Mouse (Mus musculus) forebrain, embryonic 11.5 days (tissue): ENCODE data around the gene Shc1. TPM values are rescaled to one million over a fixed set of nuclear protein-coding genes. Genes with fewer than 3 reads are reported as not detected.

Experiments used
- ATAC-seq: fragments of 200-750 bp; cut with Nextera tagmentation; replicated peaks from 2 replicates; pipeline ENCODE4 v1.8.0; 2017; ENCODE audit warnings: moderate TSS enrichment; ENCODE audit not compliant: low FRiP score
- DNase-seq: peaks from one replicate; pipeline ENCODE4 v3.0.0-alpha.2; 2017; ENCODE audit warnings: low spot score
- H3K27ac ChIP-seq: fragments of 300-500 bp; sonication (generic); 2 replicates; pipeline ENCODE4 v1.5.1; 2014; ENCODE audit warnings: low read depth, low read length
- H3K27me3 ChIP-seq: fragments of 300-500 bp; sonication (generic); 2 replicates; pipeline ENCODE4 v1.6.1; 2014; ENCODE audit warnings: mild to moderate bottlenecking, low read length, mixed read lengths; ENCODE audit not compliant: control insufficient read depth, insufficient read depth
- H3K36me3 ChIP-seq: fragments of 300-500 bp; sonication (generic); 2 replicates; pipeline ENCODE4 v1.6.1; 2014; ENCODE audit warnings: mild to moderate bottlenecking, low read length, moderate library complexity, mixed read lengths; ENCODE audit not compliant: control insufficient read depth, insufficient read depth
- H3K4me1 ChIP-seq: fragments of 300-500 bp; sonication (generic); replicated peaks from 2 replicates; pipeline ENCODE4 v1.6.1; 2014; ENCODE audit warnings: low read length, mixed read lengths; ENCODE audit not compliant: control insufficient read depth, insufficient read depth
- H3K4me2 ChIP-seq: fragments of 300-500 bp; sonication (generic); 2 replicates; pipeline ENCODE4 v1.6.1; 2014; ENCODE audit warnings: low read depth, mild to moderate bottlenecking, low read length, moderate library complexity, mixed read lengths; ENCODE audit not compliant: severe bottlenecking
- H3K4me3 ChIP-seq: fragments of 300-500 bp; sonication (generic); 2 replicates; pipeline ENCODE4 v1.5.1; 2014; ENCODE audit warnings: low read depth, low read length
- H3K9ac ChIP-seq: fragments of 300-500 bp; sonication (generic); 2 replicates; pipeline ENCODE4 v1.6.1; 2014; ENCODE audit warnings: low read length
- H3K9me3 ChIP-seq: fragments of 300-500 bp; sonication (generic); 2 replicates; pipeline ENCODE4 v1.6.1; 2016; ENCODE audit warnings: low read length, mixed read lengths; ENCODE audit not compliant: control insufficient read depth
- WGBS: fragments of 180-500 bp; shearing (Covaris S2); extraction: QIAGEN DNeasy Blood & Tissue Kit; methylation state at CpG from one replicate; pipeline ENCODE4 v1.1.7; 2014; 5-methylcytosine and 5-hydroxymethylcytosine counted together
- polyA plus RNA-seq: library from polyadenylated mRNA; unstranded; fragments of >200 nt; fragmentation: Nextera tagmentation; extraction: Ambion mirVana; gene quantifications from 2 replicates; pipeline ENCODE4 v1.2.1, GENCODE M21; 2014

Shc1 gene
- polyA plus RNA-seq, 1 experiment from 2014 or later: 31.6 TPM

DNA sequence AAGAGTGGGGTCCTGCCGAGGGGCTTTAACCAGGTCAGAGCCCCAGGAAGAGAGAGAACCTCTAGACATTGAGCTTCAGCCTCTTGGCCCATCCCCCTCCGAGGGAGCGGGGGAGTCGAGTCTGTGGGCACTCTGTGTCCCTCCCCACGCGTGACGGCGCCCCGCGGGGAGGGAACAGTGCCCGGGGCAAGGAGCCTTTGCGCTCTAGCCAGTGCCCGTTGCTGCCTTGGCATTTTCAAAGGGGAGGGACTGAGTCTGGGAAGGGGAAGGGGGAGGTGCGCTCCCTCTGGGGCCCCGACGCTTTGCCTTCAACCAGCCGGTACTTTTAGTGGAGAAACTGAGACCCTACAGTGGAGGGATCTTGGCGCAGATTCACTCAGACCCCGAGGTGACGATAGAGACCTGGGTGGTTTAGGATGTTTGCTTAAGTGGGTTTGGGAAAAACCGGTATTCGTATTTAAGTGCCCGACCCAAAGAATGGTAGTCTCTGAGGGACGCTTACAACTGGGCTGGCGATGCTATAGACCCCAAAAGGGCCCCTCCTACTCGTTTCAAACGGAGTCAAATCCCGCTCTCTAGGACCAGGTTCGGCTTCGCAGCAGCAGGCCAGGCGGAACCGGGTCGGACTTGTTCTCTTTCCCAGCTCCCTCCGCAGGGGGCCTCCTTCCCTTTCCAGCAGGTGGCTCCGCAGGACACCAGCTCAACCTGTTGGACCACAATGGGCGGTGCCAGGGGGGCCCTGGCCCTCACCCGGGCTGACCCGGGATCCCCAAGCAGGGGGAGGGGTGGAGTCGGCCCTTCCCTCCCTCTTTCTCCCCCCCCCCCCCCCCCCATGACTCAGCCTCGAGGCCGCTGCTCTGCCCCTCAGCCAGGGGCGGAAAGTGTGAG, 24.0 kb upstream of the Shc1 start, which contains the start of gene Zbtb7b:
Zbtb7b (minus strand) TSS at position 771 of the 888 bp plus-strand sequence.
- Histone ChIP-seq H3K4me1 (peaks cover 36% of the 10 kb centered on the region), H3K9me3 (no peaks in the 10 kb centered on the region), H3K4me3 (peak within 1 kb of the TSS; percentile 48), H3K4me2 (peak within 1 kb of the TSS; percentile 99), H3K27me3 (peaks cover 2% of the 10 kb centered on the region), H3K27ac (peak within 1 kb of the TSS; percentile 71), H3K36me3 (no peaks in the 10 kb centered on the region), H3K9ac (peak within 1 kb of the TSS; percentile 55)
- WGBS: under 1% methylated on average over 41 of the region's 42 CpGs
- ATAC-seq: peak; percentile 59
- peak; percentile 81 for DNase-seq

DNA sequence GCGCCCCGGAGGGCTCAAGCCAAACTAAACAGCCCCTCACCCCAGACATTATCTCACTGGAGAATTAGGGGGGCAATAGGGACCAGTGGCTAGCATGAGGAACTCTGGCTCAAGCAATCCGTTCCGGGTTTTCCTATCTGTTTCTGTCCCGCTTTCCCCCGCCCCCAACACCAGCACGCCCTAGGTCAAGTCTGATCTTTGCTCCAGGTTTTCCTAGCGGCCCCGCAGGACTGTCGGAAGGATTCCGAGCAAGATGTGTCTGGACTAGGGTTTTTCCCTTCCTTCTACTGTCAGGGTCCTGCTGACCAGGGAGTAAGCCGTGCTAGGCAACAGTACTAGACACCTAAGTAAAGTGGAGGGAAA, 23.4 kb upstream of the Shc1 start:
- H3K36me3 ChIP-seq: no peaks in the 10 kb centered on the region
- peak overlapping the region; percentile 48 for H3K4me3 ChIP-seq
- ATAC-seq (no peak; the same call in 1 of the 2 replicates), DNase-seq (peak; percentile 90)
- peaks cover 36% of the 10 kb centered on the region for H3K4me1 ChIP-seq
- H3K9me3 ChIP-seq: no peaks in the 10 kb centered on the region
- 0% methylated on average over 12 of the region's 12 CpGs for WGBS
- peak overlapping the region; percentile 30; the same call in 1 of the 2 replicates for H3K9ac ChIP-seq
- peaks cover 2% of the 10 kb centered on the region for H3K27me3 ChIP-seq
- peak overlapping the region; percentile 99 for H3K4me2 ChIP-seq
- H3K27ac ChIP-seq: no peak overlapping the region

DNA sequence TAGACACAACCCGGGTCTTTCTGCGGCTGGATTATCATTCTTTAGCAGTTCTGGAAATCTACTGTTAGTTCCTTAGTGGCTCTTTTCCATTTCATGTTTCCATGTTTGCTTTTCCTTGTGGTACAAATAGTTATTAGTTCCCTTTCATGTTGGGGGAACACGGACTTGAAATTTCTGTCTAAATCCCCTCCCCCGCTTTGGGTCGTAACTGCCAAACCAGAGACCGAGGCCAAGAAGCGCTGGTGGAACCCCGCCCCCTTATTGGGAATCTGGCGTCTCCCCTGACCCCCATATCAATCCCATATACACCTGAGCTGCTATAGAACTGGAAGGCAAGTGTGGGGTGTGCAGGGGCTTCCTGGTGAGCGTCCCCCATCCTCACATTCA, 22.8 kb upstream of the Shc1 start:
- no peak overlapping the region for H3K27ac ChIP-seq
- DNase-seq (no peak), ATAC-seq (no peak)
- peak overlapping the region; percentile 48 for H3K4me3 ChIP-seq
- peak overlapping the region; percentile 99 for H3K4me2 ChIP-seq
- no peaks in the 10 kb centered on the region for H3K9me3 ChIP-seq
- 1% methylated on average over 10 of the region's 10 CpGs for WGBS
- H3K36me3 ChIP-seq: no peaks in the 10 kb centered on the region
- H3K9ac ChIP-seq: peak overlapping the region; percentile 30; the same call in 1 of the 2 replicates
- H3K4me1 ChIP-seq: peaks cover 36% of the 10 kb centered on the region
- H3K27me3 ChIP-seq: peaks cover 2% of the 10 kb centered on the region

DNA sequence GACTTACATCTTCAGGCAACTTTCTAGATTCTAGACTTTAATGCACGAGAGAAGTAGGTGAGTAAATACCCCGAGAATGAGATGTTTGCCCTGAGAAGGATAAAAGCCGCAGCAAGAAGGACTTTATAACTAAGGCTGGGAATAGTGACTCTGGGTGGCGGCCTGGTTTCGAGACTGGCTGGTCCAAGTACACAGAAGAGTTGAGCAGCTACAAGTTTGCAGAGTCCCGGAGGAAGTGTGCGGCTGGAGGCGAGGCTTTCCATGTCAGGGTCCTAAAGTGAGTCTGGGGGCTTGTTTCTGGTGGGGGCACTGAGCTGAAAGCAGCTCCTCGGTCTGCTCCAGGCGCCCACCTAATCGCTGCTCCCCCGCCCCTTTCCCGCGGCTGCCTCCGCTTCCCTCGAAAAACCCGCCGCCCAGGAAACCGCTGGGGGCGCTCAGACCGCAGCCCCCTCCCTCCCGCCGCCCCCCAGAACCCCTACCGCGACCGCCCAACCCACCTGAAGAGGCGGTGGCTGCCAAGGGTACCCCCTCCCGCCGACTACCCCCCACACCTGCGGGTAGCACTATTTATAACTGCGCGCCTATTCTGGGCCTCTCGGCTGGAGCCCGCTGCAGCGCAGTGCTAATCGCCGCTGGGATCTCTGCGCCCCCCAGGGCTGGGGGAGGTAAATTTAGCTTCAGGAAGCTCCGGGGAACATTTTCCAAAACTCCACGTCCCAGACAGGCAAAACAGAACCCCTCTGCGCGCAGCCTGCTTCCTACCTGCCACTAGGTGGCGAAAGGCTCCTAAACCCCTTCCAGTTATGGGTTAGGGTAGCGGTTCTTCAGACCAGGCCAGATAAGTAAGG, 22.2 kb upstream of the Shc1 start:
- no peaks in the 10 kb centered on the region for H3K9me3 ChIP-seq
- peak; percentile 84 for DNase-seq
- peaks cover under 1% of the 10 kb centered on the region for H3K27me3 ChIP-seq
- peak overlapping the region; percentile 48 for H3K4me3 ChIP-seq
- no peak for ATAC-seq
- WGBS: under 1% methylated on average over 44 of the region's 44 CpGs
- H3K9ac ChIP-seq: peak overlapping the region; percentile 65
- peak overlapping the region; percentile 99 for H3K4me2 ChIP-seq
- peaks cover 32% of the 10 kb centered on the region for H3K4me1 ChIP-seq
- no peaks in the 10 kb centered on the region for H3K36me3 ChIP-seq
- no peak overlapping the region for H3K27ac ChIP-seq

DNA sequence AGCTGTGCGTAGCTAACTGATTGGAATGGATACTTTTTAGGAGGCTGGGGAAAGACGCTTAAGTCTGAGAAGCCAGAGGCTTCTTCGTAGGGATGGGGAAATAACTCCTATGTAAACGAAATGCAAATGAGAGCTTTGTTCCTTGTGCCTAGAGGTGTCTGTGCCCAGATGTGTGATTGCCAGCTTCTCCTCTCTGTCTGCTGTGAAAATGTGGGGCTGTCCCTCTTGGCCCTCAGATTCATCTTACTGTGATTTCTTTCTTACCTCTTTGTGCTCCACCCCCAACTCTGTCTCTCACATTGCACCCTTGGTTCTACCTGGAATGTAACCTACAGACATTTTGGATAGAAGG, 21.6 kb upstream of the Shc1 start:
- Histone ChIP-seq H3K4me1 (peaks cover 28% of the 10 kb centered on the region), H3K27me3 (no peaks in the 10 kb centered on the region; the same call in 1 of the 2 replicates), H3K27ac (no peak overlapping the region), H3K36me3 (no peaks in the 10 kb centered on the region), H3K9ac (no peak overlapping the region; the same call in 1 of the 2 replicates), H3K4me3 (peak overlapping the region; percentile 48; the same call in 1 of the 2 replicates), H3K9me3 (no peaks in the 10 kb centered on the region), H3K4me2 (peak overlapping the region; percentile 99; the same call in 1 of the 2 replicates)
- 1% methylated on average over 4 of the region's 4 CpGs for WGBS
- DNase-seq (no peak), ATAC-seq (no peak)

DNA sequence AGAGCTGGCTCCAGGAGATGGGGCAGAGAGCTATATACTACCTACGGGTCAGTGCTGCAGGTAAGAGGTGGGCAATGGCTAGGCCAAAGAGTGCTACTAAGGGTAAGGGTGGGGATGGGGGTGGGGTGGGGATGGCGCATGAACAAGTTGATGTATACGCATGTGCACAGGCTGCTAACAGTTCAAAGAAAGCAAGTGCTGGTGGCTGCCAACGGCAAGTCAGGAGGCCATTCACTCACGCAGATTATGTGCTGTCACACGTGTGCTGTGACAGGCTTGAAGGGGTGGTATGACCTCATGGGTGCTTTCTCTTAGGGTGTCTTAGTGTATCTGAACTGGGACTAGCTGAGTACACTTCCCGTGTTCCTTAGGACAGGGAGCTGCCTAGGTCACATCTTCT, 16.9 kb upstream of the Shc1 start:
- Histone ChIP-seq H3K27me3 (no peaks in the 10 kb centered on the region), H3K27ac (no peak overlapping the region), H3K9me3 (no peaks in the 10 kb centered on the region), H3K4me2 (no peak overlapping the region), H3K9ac (no peak overlapping the region), H3K4me1 (no peaks in the 10 kb centered on the region; the same call in 1 of the 2 replicates), H3K4me3 (no peak overlapping the region), H3K36me3 (no peaks in the 10 kb centered on the region)
- no peak for ATAC-seq
- 89% methylated on average over 7 of the region's 7 CpGs for WGBS
- DNase-seq: no peak

DNA sequence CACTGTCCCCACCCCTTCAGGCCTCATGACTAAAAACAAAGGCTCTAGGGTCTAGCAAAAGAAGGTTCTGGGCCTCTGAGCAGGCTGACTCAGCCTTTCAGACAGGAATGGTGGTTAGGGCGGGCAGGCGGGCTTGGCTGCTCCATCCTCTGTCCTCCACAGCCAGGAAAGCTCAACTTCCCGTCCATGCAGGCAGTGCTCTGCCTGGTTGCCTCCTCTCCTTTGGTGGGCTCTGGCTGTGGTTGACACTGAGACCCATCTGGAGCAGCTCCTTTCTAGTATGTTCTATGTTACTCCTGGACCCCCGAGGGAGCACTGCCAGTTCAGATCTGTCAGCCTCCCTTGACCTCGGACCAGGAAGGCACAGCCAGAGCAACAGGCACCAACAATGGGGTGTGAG, 15.6 kb upstream of the Shc1 start, which contains the start of gene Lenep:
Lenep (minus strand) TSS at position 101 of the 400 bp plus-strand sequence.
- no peak within 1 kb of the TSS for H3K4me2 ChIP-seq
- no peaks in the 10 kb centered on the region; the same call in 1 of the 2 replicates for H3K36me3 ChIP-seq
- no peak within 1 kb of the TSS for H3K27ac ChIP-seq
- H3K9me3 ChIP-seq: no peaks in the 10 kb centered on the region
- 84% methylated on average over 5 of the region's 5 CpGs for WGBS
- H3K4me1 ChIP-seq: no peaks in the 10 kb centered on the region
- H3K4me3 ChIP-seq: no peak within 1 kb of the TSS
- H3K27me3 ChIP-seq: no peaks in the 10 kb centered on the region
- ATAC-seq (no peak), DNase-seq (no peak)
- no peak within 1 kb of the TSS for H3K9ac ChIP-seq

DNA sequence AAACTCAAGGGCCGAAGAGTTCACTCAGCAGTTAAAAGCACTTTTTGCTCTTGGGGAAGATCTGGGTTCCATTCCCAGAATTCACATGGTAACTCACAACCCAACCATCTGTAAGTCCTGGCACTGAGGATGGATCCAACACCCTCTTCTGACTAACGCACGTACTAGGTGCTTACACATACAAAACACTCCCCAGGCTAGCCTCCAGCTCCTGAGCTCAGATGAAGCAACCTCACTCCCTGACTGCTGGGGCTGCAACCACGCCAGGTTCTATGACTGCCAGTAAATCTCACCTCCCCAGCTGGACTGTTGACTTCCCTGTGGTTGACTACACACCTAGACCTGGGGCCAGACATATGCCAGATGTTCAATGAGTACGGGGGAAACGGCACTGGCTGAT, 11.4 kb upstream of the Shc1 start:
- no peaks in the 10 kb centered on the region; the same call in 1 of the 2 replicates for H3K36me3 ChIP-seq

More for the DNA sequence above, 11.4 kb upstream of the Shc1 start:
- Histone ChIP-seq H3K4me1 (peaks cover 5% of the 10 kb centered on the region; the same call in 1 of the 2 replicates), H3K4me2 (no peak overlapping the region), H3K27me3 (no peaks in the 10 kb centered on the region), H3K9me3 (no peaks in the 10 kb centered on the region), H3K4me3 (no peak overlapping the region), H3K27ac (no peak overlapping the region), H3K9ac (no peak overlapping the region)
- DNase-seq (no peak), ATAC-seq (no peak)
- 90% methylated on average over 6 of the region's 6 CpGs for WGBS
